Mouse (Mus musculus) spleen, embryonic (tissue): ENCODE measurements around the gene Trpv4.

ENCODE experiments used
- CTCF ChIA-PET: fragments of 350-600 bp; sonication (Branson Sonifier 250); formaldehyde crosslinking; loops from one replicate; lab custom pipeline; 2022; lab: Charles Lee

Gene Trpv4

GRCm38 (mm10) chr5:114669014-114669413 is 10.8 kb upstream of the Trpv4 start:
- CTCF ChIA-PET: no interaction called here

GRCm38 (mm10) chr5:114667228-114667856 is 9.1 kb upstream of the Trpv4 start:
- CTCF ChIA-PET: no interaction called here

- CTCF ChIA-PET: no interaction called here
Measured at GRCm38 (mm10) chr5:114666659-114667058, 8.4 kb upstream of the Trpv4 start.

DNA sequence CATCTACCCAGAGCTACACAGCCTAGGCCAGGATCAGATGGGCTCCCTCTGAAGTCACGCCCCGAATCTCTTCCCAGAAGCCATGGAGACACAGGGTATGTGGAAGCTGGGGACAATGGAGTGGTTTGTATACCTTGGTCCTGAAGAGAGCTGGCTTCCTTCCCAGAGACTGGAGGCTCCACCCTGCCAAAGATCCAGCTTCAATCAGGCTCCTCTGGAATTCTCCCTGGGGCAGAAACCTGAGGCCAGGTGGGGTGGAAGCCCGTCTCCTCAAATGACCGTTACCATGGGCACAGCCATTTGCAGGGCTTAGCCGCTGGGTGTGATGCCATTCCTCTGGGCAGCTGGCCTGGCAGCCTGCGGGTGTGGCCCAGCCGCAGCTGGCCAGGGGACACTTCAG is 6.5 kb upstream of the Trpv4 start:
- CTCF ChIA-PET: interaction anchor here (0.6 kb wide), 1 partner anchor 151 kb away, joined by 5 read pairs; no protein-coding TSS in a partner anchor

DNA sequence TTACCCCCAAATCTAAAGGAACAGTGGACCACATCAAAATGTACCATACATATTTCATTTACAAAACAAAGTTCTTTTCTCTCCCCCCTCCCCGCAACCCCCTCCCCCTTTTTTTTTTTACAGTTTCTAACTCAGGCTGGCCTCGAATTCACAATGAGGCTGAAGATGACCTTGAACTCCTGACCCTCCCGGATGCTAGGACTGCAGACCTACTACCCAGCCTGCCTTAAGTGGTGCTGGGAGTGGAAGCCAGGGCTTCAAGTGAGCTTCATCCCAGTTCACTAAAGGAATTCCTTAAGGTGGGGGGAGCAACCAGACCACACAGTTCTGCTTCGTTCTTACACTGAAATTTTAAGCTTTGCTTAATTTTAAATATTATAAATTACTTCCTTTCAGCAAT is 5.9 kb upstream of the Trpv4 start:
- CTCF ChIA-PET: interaction anchor here (0.6 to 0.7 kb wide), 3 partner anchors 8 to 151 kb away, joined by 4 to 7 read pairs (median 5); no protein-coding TSS in a partner anchor

DNA sequence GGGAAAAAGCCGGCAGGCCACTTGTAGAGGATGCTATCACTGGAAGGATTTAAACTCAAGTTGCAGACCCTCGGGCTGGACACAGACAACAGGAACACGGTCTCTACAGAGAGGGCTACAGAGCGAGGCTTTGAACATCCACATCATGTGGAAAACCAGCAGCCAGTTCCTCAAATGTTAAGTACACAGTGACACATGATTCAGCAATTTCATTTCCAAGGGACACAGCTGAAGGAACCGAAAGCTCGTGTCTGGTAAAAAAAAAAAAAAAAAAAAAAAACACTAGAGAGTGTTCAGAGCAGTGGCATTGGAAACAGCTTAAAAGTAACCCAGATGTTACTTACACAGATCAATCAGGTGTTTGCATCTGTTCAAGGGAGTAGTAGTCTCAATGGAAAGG is 2.8 kb upstream of the Trpv4 start:
- CTCF ChIA-PET: no interaction called here

GRCm38 (mm10) chr5:114657426-114657825 is 795 bp downstream of the Trpv4 start:
- CTCF ChIA-PET: no interaction called here

DNA sequence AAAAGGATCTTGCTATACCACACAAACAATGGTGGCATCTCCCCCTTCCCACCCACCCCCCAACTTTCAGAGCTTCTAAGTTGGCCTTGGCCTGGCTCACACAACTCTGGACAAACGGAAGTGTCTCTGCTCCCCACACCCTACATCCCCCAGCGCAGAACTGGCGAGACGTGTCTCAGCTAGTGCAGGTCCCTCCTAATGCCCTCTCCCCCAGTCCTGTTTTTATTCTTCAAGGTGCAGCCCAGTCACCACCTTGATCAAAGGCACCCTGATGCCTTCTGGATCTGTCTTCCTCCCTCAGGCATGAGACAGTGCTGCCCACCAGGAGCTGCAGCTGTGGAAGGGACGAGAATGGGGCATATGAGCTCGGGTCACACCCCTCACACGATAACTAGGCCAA is 1.9 kb downstream of the Trpv4 start:
- CTCF ChIA-PET: interaction anchor here (0.6 kb wide), 1 partner anchor 8 kb away, joined by 7 read pairs; no protein-coding TSS in a partner anchor

GRCm38 (mm10) chr5:114655721-114656120 is 2.5 kb downstream of the Trpv4 start:
- CTCF ChIA-PET: interaction anchor here (0.6 kb wide), 1 partner anchor 8 kb away, joined by 7 read pairs; no protein-coding TSS in a partner anchor

DNA sequence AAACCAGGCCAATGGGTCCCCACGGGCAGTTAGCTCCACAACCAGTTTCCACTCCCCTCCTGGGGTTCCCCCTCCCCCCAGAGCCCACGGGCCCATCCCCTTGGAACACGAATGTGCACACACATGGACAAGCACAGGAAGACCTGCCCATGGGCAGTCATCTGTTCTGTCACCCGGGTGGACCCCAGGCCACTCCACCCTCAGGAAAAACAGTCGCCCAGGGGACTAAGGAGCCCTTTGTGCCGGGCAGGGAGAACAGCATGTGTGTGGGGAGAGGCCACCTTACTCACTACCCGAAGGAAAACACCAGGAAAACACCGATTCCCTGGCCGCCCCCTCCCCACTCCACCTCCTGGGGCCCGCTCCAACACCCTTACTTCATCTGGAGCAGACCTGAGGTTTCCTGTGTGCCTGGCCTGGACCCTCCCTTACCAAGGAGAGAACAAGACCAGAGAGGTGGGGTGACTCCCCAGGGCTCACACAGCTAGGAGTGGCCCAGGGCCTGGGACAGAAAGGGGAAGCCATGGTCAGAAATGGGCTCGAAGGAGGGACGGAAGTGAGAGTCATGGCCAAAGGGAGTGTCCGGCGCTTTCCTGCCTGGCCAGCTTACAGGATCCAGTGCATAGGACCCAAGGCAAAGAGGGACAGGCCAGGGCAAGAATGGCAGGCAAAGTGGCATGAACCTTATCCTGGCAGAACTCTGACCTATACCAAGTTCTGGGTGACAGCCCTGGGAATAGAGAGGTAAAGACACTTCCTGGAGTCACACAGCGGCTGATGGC is 4.4 kb downstream of the Trpv4 start:
- CTCF ChIA-PET: no interaction called here

GRCm38 (mm10) chr5:114651449-114651848 is 6.8 kb downstream of the Trpv4 start:
- CTCF ChIA-PET: no interaction called here

DNA sequence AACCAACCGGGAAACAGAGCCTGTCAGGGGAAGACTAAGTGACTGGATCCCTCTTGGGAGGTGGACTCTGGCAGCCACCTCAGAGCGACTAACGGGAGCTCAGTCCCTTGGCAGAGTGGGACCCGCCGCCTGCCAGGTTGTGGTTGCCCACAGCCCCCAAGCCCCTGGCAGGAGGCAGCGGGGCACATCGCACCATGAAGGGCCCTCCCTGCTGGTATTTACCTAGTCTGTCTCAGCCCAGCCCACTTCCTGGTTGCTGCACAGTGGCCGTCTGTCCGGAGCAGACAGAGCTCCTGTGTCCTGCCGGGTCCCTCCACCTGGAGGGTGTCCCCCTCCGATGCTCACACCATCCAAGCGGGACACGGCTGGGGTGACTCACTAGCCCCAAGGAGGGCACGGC is 7.2 kb downstream of the Trpv4 start:
- CTCF ChIA-PET: interaction anchor here (0.7 to 1.0 kb wide), 2 partner anchors 12 to 17 kb away, joined by 4 to 6 read pairs; no protein-coding TSS in a partner anchor

GRCm38 (mm10) chr5:114648728-114649311 is 9.4 kb downstream of the Trpv4 start:
- CTCF ChIA-PET: interaction anchor here (0.6 kb wide), 1 partner anchor 145 kb away, joined by 5 read pairs; no protein-coding TSS in a partner anchor

GRCm38 (mm10) chr5:114647211-114647974 is 10.8 kb downstream of the Trpv4 start:
- CTCF ChIA-PET: interaction anchor here (0.6 kb wide), 1 partner anchor 563 kb away, joined by 18 read pairs; no protein-coding TSS in a partner anchor

GRCm38 (mm10) chr5:114645916-114646315 is 12.3 kb downstream of the Trpv4 start:
- CTCF ChIA-PET: no interaction called here

- CTCF ChIA-PET: no interaction called here
Measured at GRCm38 (mm10) chr5:114644918-114645317, 13.3 kb downstream of the Trpv4 start.

DNA sequence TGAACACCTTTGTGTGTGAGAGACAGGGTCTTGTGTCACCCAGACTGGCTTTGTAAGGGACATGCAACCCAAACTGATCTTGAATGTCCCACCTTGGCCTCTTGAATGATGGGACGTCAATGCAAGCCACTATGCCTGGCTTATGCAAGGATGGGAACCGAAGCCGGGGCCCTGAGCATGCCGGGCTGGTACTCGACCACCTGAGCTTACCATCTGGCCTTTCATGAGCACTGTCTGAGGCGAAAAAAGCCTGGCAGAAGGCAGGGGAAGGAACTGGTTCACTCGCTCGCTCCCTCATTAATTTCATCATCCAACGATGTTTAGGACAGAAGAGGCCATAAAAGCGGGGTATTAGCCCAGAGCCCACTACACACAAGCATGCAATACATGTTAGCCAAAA is 17.4 kb downstream of the Trpv4 start:
- CTCF ChIA-PET: no interaction called here

DNA sequence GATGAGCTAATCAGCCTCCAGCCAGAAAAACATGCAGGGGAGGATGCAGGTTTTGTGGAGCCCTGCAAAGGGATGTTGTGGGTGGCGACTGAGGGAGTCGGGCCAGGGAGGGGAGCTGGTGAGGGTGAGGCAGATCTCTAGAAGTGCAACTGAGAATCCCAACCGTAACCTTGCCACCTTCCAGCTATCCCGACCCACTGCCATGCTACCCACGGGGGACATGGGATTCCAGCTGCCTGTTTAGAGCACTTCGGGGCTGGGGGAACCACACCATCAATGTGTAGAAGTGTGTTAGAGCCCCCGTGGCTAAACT is 18.6 kb downstream of the Trpv4 start:
- CTCF ChIA-PET: interaction anchor here (0.9 to 1.0 kb wide), 2 partner anchors 46 to 417 kb away, joined by 3 read pairs; no protein-coding TSS in a partner anchor

GRCm38 (mm10) chr5:114638769-114639644 is 19.2 kb downstream of the Trpv4 start:
- CTCF ChIA-PET: interaction anchor here (0.6 to 1.0 kb wide), 4 partner anchors 12 to 418 kb away, joined by 3 to 4 read pairs (median 3); no protein-coding TSS in a partner anchor

DNA sequence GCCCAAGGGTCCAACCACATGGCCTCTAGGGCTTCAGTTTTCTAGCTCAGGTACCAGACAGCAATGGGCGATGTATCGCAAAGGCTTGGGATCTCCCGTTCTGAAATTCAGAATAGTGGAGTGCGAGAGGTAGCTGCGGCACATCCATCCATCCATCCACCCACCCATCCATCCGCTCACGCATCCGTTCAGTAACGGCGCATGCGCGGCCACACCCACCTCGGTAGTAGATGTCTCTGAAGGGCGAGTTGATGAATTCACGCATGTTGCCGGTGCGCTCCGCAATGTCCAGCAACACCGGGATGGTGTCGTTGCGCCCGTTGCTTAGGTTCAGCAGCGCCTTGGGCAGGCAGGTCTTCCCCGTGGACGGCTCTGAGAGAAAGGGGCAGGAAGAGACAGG is 22.1 kb downstream of the Trpv4 start:
- CTCF ChIA-PET: no interaction called here
